Mouse (Mus musculus) left cerebral cortex, postnatal 4 days (tissue): Measurements from ENCODE around the gene Olfr1352. TPM values are rescaled to one million over a fixed set of nuclear protein-coding genes. Genes with fewer than 3 reads are reported as not detected.
"Not testable (repeated sequence)": the region's sequence is repeated elsewhere in the genome, so short reads cannot be mapped to it uniquely, and the experiment has no call there.

Experiments used
- DNase-seq: peaks from one replicate; pipeline ENCODE4 v3.0.0-alpha.2; 2022
- intact Hi-C: fragments of 180-260 bp; cut with DNase I; formaldehyde crosslinking; loops from one replicate; pipeline ENCODE4 v1.15.1; 2025
- total RNA-seq, 2 experiments: library from RNA; stranded (reverse); gene quantifications; 2 replicates each; pipeline ENCODE4 v1.2.3; 2021

The Olfr1352 gene
- total RNA-seq: not detected

GRCm38 (mm10) chr10:78980750-78981149, at the start of gene Olfr1352:
Gene Olfr1352, plus strand, starts transcription at chr10:78981050.
- intact Hi-C loops: no loop called here

DNA sequence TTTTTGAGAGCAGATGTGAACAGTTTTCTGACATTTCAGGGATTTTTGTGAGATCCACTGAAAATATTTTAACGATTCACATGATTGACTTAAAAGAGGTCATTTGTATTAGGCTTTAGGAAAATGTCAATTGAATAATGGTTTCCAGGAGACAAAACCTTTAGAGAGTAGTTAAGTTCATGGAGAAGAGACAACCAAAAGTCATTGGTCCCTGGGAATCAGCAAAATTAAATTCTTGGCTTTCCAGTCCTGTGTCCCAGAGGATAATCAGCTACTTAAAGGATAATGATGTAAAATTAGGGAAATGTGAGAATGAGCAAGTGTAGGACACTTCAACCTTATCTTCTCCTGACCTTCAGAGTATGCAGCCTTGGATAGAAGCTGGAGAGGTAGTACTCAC, 30.5 kb upstream of the Olfr1352 start, which contains the start of gene Olfr8:
TSS of gene Olfr8 (plus strand) at position 301 of the 400 bp plus-strand sequence.
- not testable (repeated sequence) for DNase-seq

More at GRCm38 (mm10) chr10:78980750-78981149, at the start of gene Olfr1352:
- DNase-seq: no peak

GRCm38 (mm10) chr10:78963009-78963408, 17.8 kb upstream of the Olfr1352 start, which contains the start of gene Olfr1353:
Gene Olfr1353, plus strand, starts transcription at chr10:78963309.
- not testable (repeated sequence) for DNase-seq

More for the DNA sequence above, 30.5 kb upstream of the Olfr1352 start, which contains the start of gene Olfr8:
- intact Hi-C loops: not testable (repeated sequence)

DNA sequence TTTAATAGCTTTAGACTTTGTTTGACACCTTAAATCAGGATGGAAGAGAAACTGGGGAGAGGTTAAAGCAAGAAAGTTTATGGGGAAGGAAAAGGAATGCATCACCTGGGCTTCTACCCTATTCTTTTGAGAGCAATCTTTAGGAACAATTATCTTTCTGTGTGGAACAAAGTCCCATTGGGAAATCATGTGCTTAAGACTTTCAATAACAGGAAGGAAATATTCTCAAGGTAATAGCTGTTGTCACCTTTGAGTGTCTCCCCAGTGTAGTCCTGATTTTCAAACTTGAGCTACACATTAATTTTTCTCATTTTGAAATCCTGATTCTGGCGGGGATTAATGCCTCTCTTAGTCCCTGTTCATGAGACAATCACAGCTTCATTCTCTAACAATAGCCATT, 31.3 kb downstream of the Olfr1352 start, which contains the start of gene Olfr1351:
TSS of gene Olfr1351 (plus strand) at position 301 of the 400 bp plus-strand sequence.
- DNase-seq: no peak
- intact Hi-C loops: no loop called here

More at GRCm38 (mm10) chr10:78963009-78963408, 17.8 kb upstream of the Olfr1352 start, which contains the start of gene Olfr1353:
- intact Hi-C loops: not testable (repeated sequence)

GRCm38 (mm10) chr10:79028441-79028840, 47.6 kb downstream of the Olfr1352 start, which contains the start of gene Olfr57:
Gene Olfr57, plus strand, starts transcription at chr10:79028741.
- intact Hi-C loops: no loop called here

More at GRCm38 (mm10) chr10:79028441-79028840, 47.6 kb downstream of the Olfr1352 start, which contains the start of gene Olfr57:
- DNase-seq: no peak

Other genes starting within 250 kb of the Olfr1352 start
- under 1 TPM in 1 of 2 experiments, not detected in 1; 0.22 TPM for gene Ccdc105, start 228.0 kb upstream of the Olfr1352 start, total RNA-seq
- 10 to 100 TPM; 15.7 to 18.1 TPM for gene Slc1a6, start 200.6 kb upstream of the Olfr1352 start, total RNA-seq
- gene Olfr1356, start 128.9 kb upstream of the Olfr1352 start, total RNA-seq: not detected
- not detected for gene Olfr1355, start 105.5 kb upstream of the Olfr1352 start, total RNA-seq
- gene Olfr1354, start 67.9 kb upstream of the Olfr1352 start, total RNA-seq: not detected
- not detected for gene Olfr8, start 30.4 kb upstream of the Olfr1352 start, total RNA-seq
- gene Olfr1353, start 17.7 kb upstream of the Olfr1352 start, total RNA-seq: not detected
- gene Olfr1351, start 31.4 kb downstream of the Olfr1352 start, total RNA-seq: not detected
- gene Olfr57, start 47.7 kb downstream of the Olfr1352 start, total RNA-seq: not detected
- 10 to 100 TPM; 36.3 to 40.5 TPM for gene 2610008E11Rik, start 116.5 kb downstream of the Olfr1352 start, total RNA-seq
- gene Vmn2r80, start 167.7 kb downstream of the Olfr1352 start, total RNA-seq: not detected